Mouse (Mus musculus) hindlimb bud, embryonic 11.5 days (tissue): ENCODE measurements around the gene Zc3h13.

Experiments
- DNase-seq: peaks from one replicate; pipeline ENCODE4 v3.0.0-alpha.2; 2012; ENCODE audit warnings: low read depth, low spot score; ENCODE audit errors: extremely low spot score

Zc3h13 gene

DNA sequence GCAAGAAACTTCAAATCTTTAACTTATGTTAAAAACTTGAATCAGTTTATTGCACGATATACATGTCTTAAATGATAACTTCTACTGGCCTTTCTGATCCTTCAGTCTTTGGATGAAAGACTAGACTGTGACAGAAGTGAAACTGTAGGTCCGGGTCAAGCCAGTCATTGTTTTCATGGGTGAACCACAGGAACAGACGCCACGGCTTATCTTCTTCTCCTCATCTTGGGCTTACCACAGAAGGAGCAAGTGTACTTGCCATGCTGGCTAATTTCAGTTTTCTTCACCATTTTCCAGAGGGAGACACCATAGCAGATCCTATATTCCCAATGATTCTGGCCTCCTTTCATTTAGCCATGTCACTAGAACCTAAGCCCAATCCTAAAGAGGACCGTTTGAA, 36.1 kb downstream of the Zc3h13 start:
- no peak for DNase-seq

- DNase-seq = no peak
These were observed 39.2 kb downstream of the Zc3h13 start for GRCm38 (mm10) chr14:75323354-75323753.

DNA sequence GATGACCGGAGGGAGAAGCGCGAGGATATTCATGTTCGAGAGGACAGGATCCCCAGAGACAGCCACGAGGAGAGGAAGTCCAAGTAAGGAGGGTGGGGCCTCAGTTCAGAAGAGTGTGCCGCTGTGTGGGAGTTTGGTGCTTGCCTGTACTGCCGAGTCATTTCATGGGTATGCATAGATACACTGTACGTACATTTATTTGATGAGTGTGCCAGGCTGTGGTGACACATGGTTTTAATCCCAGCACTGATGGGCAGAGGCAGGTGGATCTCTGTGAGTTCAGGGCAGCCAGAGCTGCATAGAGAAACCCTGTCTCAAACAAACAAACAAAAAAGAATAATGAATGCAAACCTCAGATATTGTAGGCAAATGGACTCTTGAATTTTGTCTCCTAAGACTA, 43.9 kb downstream of the Zc3h13 start:
- no peak for DNase-seq

DNA sequence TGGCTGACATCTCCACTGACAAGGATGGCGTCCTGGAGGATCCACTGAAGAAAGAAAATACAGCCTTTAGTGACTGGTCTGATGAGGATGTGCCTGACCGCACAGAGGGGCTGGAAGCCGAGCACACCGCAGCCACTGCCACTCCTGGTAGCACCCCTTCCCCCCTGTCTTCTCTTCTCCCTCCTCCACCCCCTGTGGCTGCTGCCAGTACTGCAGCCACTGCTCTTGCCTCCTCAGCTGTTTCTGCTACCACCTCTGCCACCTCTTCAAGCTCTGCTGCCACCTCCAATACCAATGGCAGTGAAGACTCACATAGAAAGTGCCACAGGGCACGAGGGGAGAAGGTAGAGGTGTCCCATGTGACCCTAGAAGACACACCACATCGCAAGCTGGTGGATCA, 46.4 kb downstream of the Zc3h13 start:
- no peak for DNase-seq

DNA sequence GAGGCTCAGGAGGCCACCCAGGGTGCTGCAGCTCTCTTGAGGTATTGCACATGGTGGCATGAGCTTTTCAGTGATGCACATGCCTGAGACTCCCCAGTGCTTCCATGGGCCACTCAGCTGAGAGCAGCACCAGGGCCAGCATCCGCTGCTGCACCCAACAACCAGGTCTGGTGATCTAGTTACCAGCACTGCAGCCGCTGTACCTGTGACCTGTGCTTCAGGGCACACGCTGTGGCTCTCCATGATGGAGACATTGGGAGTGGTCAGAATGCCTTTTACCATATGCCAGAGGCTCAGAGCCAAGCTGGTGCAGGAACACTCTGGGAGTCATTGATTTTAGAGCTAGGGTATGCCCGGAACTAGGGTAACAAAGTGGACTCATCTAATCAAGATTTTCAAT, 50.1 kb downstream of the Zc3h13 start:
- no peak for DNase-seq

DNA sequence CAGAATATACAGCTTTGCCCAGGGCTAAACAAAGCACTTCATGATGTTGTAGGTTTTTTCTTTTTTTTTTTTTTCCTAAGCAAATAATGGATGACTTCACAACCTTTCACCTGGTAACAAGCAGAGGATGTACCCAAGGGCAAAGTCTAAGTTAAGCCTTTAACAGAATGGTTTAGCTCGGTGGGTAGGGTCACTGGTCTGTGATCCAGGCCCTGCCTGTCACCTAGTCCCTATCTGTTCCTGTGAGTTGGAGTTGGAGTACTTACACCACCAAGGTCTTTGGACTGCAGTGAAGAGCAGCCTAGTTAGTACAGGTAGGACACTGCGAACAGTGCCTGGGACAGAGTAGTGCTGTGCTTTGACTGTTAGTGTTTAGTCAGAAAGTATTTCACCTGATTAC, 53.7 kb downstream of the Zc3h13 start:
- DNase-seq = no peak

DNA sequence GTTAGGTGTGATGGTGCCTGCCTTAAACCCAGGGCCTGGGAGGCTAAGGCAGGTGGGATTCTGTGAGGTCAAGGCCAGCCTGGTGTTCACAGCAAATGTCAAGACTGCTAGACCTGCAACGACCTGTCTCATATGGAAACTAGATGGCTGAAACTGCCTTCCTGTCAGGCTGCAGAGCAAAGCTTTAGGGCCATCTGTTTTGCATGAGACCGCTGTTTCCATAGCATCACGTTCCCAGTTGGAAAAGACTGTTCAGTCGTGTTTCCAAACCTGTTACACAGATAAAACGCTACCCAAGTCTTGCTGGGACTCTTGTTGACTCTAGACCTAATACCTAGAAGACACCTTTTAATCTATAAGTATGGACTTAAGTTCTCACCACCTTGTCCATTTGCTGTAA, 61.9 kb downstream of the Zc3h13 start:
- no peak for DNase-seq

- no peak for DNase-seq
These were observed 67.5 kb downstream of the Zc3h13 start for GRCm38 (mm10) chr14:75351626-75352025.

- DNase-seq = no peak
These were observed 79.1 kb downstream of the Zc3h13 start for GRCm38 (mm10) chr14:75363316-75363715.

DNA sequence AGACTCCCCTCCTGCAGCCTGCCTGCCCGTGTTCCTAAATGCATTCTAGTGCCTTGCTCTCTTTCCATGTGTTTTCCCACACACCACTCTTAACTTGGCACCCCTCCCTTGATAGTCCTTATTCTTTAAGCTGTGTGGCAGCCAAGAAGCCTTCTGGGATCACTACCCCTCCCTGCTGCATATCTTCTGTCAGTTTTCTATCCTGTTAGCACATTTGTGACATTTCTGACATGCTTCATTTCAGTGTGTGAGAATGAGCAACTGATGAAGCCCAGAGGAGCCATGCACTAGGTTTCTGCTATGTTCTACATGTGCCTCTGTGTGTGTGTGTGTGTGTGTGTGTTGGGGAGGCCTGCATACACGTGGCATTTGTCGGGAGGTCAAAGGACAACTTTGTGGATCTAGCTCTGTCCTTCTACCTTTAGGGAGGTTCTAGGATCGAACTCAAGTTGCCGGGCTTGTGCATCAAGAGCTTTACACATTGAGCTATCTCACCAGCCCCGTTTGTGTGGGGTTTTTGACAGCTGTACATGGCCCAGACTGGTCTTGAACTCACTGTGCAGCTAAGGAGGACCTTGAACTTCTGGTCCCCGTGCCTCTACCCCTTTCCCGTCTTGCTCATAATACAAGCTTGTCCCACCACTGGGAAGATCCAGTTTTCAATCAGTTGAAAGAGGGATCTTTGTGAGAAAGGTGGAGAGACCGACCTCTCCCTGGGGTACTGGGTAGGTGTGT, 81.3 kb downstream of the Zc3h13 start:
- no peak for DNase-seq

- DNase-seq = no peak
These were observed 82.6 kb downstream of the Zc3h13 start for GRCm38 (mm10) chr14:75366741-75367140.

DNA sequence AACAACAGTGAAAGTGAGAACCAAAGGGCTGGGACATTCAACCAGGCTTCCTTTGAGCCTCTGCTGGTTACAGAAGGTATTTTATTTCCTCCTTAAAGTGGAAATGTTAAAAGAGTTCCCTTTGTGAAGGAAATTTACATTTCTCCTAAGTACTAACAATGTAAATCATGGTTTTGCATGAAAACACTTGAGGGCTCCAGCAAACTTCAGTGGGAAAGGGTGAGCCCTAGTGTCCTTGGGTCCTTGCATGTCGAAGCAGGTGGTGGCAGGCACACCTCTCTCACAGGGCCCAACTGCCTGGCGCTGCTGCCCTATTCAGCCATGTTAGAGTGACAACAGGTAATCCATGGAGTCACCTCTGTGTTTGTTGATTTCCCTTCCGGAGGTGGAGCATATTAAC, 83.3 kb downstream of the Zc3h13 start:
- DNase-seq = no peak

DNA sequence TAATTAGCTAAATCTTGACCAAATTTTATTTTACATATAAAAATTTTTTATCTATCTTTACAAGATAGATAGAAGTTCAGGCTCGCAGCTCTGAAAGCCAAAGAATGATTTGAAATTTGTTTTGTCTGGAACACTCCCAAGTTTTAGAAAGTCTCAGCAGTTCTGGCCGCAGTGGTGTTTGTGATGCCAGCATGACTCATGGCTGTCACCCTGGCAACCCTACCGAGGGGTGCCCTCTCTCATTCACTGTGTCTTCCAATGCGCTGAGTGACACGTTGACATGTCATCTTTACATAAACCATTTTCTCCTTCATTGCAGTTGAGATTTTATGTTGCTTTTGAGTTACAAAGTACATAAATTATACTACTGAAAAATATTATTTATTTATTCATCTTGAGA, 85.7 kb downstream of the Zc3h13 start:
- DNase-seq = no peak

GRCm38 (mm10) chr14:75375006-75375598, 90.9 kb downstream of the Zc3h13 start:
- DNase-seq = no peak

- DNase-seq = no peak
These were observed 92.1 kb downstream of the Zc3h13 start for GRCm38 (mm10) chr14:75376256-75376655.

DNA sequence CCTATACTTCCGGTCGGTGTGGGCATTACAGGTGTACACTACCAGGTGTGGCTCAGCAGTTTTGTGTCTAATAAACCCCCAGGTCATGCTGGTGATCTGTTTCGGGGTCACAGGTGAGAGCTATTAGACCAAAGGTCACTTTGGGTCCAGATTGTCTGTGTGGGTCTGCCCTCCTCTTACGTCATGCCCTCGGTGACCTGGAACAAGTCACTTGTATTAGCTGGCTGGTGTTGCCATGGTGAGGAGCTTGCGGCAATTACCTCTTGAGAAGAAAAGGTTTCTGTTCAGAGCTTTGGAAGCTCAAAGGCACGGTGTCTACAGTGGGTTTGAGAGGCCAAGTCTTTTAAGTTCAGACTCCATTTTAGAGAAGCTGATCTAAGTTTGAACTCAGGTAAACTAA, 93.4 kb downstream of the Zc3h13 start:
- no peak for DNase-seq
